Mouse (Mus musculus) retina, postnatal 1 day (tissue): Measurements from ENCODE around the gene Ttll13.

Experiments
- DNase-seq: peaks from one replicate; pipeline ENCODE4 v3.0.0-alpha.2; 2012

The Ttll13 gene

DNA sequence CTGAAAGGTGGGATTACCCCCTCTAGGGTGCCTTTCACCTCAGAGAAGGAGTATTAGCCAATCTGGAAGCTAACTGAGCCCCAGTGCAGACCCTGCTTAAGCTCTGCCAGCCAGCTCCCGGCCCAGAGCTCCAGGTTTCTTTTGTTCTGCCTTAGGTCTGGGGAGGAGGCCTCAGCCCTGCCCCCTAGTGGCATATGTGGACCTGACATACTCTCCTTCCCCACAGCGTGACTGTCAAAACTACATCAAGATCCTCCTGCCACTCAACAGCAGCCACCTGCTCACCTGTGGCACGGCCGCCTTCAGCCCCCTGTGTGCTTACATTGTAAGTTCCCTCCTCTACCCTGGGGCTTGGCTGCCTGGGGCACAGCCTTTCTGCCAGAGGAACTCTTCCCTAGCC lies 30.8 kb upstream of the Ttll13 start:
- DNase-seq = peak; percentile 89

GRCm38 (mm10) chr7:80216566-80216965 lies 29.6 kb upstream of the Ttll13 start:
- DNase-seq = no peak

DNA sequence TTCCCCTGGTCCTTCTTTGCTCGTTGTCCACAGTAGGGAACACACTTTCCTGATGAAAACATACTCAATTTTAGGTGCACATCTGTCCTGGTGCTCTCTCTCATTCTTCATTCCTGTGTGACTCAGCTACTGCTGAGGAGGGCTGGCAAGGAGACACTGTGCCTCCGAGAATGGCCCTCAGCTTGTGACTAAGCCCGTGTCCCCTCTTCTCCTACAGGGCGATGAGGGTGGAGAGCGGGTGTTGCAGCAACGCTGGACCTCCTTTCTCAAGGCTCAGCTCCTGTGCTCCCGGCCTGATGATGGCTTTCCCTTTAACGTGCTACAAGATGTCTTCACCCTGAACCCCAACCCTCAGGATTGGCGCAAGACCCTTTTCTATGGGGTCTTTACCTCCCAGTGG lies 27.5 kb upstream of the Ttll13 start:
- no peak for DNase-seq

DNA sequence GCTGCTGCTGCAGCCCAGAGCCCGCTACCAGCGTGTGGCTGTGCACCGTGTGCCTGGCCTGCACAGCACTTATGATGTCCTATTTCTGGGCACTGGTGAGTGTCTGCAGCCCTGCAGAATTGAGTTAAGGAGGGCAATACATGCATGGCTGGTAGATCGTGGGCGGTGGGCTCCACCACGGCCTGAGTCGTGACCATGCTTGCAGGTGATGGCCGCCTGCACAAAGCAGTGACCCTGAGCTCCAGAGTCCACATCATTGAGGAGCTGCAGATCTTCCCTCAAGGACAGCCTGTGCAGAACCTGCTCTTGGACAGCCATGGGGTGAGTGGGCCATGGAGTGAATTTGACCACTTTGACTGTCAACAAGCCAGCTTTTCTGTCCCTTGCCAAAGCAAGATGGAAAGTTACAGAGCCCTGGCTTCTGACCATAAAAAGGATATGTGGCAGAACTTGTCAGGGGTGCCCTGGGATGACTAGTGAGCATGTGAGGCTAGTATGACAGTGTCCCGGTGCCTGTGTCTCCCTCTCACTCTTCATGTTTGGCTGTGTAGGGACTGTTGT lies 25.9 kb upstream of the Ttll13 start:
- no peak for DNase-seq

DNA sequence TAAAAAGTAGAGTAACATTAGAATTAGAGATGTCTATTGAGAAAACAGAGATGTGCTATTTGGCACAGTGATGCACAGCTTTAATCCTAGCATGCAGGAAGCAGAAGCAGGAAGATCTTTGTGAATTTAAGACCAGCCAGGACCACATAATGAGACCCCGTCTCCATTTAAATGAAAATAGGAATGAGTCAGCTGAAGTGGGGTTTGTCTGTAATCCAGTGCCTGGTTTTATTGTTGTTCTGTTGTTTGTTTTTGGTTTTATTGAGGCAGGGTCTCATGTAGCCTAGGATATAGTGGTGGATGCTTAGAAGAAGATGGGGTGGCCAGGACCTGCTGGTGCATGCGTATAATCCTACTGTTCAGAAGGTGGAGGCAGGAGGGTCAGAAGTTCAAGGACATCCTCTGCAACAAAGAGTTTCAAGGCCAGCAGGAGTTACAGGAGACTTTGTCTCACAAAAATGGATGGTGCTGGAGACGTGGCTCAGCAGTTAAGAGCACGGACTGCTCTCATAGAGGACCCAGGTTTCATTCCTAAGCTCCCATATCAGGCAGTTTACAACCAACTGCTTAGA lies 24.9 kb upstream of the Ttll13 start:
- DNase-seq = no peak

GRCm38 (mm10) chr7:80227065-80227464 lies 19.1 kb upstream of the Ttll13 start:
- no peak for DNase-seq

- no peak for DNase-seq
Observed at GRCm38 (mm10) chr7:80230196-80230595, 16.0 kb upstream of the Ttll13 start.

DNA sequence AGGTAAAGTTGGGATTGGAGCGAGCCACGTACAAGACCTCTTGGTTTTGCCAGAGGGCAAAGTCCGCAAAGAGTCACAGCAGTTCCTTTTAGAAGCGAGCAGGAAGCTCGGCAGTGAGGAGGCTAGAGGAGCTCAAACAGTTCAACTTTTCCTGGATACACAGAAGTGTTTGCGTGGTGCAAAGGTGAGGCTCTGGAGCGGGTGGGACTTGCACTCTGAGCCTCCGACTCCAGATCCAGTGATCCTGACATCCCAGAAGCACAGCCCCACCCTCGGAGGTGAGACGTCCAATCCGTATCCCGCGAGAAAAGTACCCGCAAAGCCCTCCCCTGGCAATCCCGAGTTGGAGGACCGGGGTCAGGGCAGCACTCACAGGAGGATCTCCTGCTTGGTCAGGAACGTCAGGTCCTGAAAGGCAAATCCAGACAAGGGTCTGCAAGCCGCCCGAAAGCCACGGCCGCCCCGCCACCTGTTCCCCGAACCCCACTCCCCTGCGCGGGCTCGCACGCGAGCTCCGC lies 14.1 kb upstream of the Ttll13 start:
- DNase-seq = no peak

- peak; percentile 97 for DNase-seq
Observed at GRCm38 (mm10) chr7:80232489-80233029, 13.6 kb upstream of the Ttll13 start, which contains the start of the genes Cib1 and Gdpgp1. Gene Cib1 (minus strand): TSS chr7:80232813. Gene Gdpgp1 (plus strand): TSS chr7:80232865.

DNA sequence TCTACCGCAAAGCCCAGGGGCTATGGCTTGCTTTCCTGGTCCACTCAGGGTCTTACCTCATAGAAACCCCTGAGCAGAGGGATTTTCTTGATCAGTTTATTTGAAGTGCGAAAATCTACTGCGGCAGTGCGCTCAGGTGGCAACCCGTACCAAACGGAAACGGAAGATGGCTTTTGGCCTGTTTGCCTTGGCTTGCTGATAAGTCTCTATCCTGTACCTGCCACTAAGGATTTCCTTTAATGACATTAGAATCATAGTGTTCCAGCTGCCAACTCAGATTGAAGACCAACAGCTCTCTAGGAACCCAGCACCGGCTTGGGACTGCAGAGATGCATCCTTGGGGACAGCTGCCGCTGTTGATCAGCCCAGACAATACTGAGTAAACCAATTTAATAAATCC lies 12.4 kb upstream of the Ttll13 start:
- DNase-seq = peak; percentile 45

- DNase-seq = no peak
Observed at GRCm38 (mm10) chr7:80238542-80238941, 7.6 kb upstream of the Ttll13 start.

DNA sequence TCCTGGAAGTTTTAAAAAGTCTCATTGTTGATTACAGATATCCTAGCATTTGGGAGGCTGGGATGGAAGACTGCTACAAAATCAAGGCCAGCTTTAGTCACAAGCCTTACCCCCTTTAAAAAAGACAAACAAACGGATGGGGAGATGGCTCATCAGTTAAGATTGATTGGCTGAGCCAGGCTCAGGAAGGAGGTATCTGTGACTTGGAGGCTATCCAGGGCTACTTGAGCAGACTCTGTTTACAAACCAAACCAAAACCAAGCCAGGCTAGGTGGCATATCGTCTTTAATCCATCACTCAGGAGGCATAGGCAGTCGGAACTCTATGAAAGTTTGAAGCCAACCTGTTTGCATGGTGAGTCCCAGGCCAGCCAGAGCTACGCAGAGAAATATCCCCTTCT lies 4.5 kb upstream of the Ttll13 start:
- no peak for DNase-seq

DNA sequence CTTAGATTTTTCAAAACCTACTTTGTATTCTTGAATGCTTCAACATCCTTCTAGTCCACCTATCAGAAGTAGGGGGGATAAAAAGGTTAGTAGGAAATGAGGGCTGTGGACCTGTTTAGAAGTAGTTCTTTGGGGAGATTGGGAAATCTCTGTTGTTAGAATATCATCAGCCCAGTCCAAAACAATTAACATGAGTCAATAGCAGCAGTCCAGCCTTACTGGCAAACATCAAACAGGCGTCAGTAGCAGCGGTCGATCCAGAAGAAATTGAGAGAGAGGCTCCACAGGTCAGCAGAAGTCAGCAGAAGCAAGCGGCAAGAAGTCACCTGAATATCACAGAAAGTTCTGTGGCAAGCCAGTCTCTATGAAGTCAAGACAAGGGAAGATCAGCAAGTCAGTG lies 1.3 kb upstream of the Ttll13 start:
- no peak for DNase-seq

GRCm38 (mm10) chr7:80246859-80247258 lies 683 bp downstream of the Ttll13 start:
- no peak for DNase-seq

- DNase-seq = no peak
Observed at GRCm38 (mm10) chr7:80252437-80252836, 6.3 kb downstream of the Ttll13 start.

GRCm38 (mm10) chr7:80252886-80253285 lies 6.7 kb downstream of the Ttll13 start:
- no peak for DNase-seq

GRCm38 (mm10) chr7:80255981-80256380 lies 9.8 kb downstream of the Ttll13 start:
- no peak for DNase-seq

DNA sequence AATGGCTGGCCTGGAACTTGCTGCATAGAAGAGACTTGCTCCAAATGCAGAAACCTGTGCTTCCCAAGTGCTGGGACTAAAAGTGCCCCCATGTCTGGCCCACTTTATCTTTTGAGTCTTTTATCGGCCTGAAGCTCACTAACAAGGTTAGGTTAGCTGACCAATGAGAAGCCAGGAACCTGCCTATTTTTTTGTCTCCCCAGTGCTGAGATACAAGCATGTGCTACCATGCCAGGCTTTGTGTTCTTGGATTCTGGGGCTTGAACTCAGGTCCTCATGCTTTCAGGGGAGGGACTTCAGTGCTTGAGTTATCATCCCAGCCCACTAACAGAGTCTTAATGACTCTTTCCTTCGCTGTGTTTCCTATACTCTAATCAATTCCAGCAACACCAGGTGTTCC lies 11.5 kb downstream of the Ttll13 start:
- no peak for DNase-seq

DNA sequence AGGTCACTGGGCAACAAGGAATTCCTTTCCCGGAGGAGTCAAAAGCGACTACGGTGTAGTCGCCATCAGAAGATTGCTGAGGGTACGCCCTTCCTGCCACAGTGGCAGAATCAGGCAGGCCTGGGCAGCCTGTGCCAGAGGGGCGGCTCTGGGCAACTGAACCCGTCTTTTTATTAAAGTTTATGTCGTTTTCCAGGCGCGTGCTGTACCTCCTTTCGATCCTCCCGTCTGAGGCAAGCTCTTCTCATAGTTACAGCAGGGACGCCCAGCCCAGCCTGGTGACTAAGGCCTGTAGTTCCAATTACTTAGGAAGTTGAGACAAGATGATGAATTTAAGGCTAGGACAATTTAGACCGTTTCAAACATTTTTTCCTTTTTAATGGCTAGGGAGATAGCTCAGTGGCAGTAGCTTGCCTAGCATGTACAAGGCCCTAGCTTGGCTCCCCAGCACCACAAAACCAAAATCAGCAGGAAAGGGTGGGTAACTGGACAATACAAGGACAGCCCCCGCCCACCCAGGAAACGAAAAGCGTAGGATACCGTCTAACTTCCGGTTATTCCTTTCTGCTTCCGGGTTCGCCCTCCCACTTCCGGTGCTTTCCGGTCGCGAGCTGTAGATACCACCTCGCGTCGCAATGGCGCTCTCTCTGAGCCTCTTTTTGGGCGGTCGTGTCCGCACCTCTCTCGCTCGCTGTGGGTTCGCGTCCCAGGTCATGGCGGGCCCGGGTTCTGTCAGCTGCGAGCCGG lies 14.6 kb downstream of the Ttll13 start, which contains the start of gene Ngrn:
Ngrn (plus strand) TSS at position 591 of the 747 bp plus-strand sequence.
- DNase-seq = peak; percentile 94

DNA sequence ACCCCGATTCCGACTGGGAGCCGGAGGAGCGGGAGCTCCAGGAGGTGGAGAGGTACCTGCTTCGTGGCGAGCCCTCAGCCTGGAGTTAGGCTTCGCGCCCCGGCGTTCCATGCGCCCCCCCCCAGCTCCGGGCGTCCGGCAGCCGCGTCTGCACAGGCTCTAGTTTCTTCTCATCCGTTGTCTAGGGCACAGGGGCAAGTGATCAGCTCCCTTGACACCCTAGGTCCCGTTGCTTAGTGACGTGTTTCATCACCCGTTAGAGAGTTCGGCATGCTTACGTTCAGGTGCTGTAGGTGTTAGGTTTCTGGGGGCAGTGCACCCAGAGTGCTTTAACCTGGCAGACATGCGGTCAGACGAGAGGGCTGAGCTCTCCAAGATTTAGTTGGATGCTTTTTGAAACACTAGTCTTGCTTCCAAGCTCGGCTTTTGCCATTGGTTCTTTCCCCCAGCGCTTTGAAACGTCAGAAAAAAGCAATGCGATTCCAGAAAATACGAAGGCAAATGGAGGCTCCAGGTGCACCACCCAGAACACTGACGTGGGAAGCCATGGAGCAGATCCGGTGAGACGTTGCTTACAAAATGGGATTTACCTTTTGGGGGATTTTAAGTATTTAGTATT lies 15.3 kb downstream of the Ttll13 start:
- no peak for DNase-seq

DNA sequence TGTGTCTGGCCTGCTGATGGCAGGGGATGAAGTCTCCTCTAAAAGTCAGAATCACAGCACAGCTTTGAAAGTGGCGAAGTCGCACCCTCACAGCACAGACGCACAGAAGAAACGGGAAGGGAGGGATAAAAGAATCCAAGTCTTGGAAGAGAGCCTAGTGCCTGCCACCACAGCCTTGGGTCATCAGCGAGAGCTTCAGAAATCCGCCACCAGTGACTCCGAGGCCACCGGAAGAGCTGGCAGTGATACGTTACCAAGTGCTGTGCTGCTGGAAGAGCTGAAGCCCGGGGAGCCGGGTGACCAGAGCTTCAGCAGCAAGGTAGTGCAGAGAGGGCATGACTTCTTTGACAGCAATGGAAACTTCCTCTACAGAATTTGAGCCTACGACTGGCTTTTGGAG lies 18.4 kb downstream of the Ttll13 start:
- no peak for DNase-seq

DNA sequence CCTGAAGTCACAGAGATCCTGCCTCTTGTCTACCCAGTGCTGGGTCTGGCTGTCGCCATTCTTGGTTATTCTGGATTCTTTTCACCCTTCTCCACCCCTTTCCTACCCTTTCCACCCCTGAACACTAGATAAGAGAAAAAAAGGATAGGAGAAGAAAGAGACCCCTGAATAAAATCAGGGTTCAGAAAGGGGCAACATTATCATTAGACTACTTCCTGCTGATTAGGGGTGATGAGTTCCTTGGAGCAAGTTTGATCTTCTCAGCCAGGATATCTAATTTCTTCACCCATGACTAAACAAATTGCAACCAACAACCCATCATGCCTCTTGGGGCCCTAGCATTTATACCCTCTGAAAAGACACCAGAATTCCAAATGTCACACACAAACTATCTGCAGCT lies 21.6 kb downstream of the Ttll13 start:
- DNase-seq = no peak
